Comparison of ENCODE assay signal across 12 mouse cellular contexts in genomic region chr1:172025201-172025904, GRCm38 (mm10). TPM values are rescaled to one million over a fixed set of nuclear protein-coding genes. Genes with fewer than 3 reads are reported as not detected.
DNase-seq lines count a peak whose midpoint lies in the region; ATAC-seq and TF ChIP-seq lines count a peak whose summit lies in the region.
"Had no signal": no experiment of that assay in that cellular context is flagged by ENCODE, and none has a peak within 500 bp of the region (broad histone marks: within the 10 kb centered on the region; RNA-seq: fewer than 3 reads in every experiment).

No protein-coding gene starts in this region.

- H3K27me3 ChIP-seq in kidney, embryonic 14.5 days (ENCODE audit: control insufficient read depth, insufficient read depth, low read length), result no peaks in the 10 kb centered on the region
- no peaks in the 10 kb centered on the region for H3K27me3 ChIP-seq in embryonic facial prominence, embryonic 15.5 days
- H3K27me3 ChIP-seq in hindbrain, embryonic 15.5 days, result no peaks in the 10 kb centered on the region
- H3K27me3 ChIP-seq in midbrain, postnatal 0 days (ENCODE audit: insufficient read depth, low read length), result no peaks in the 10 kb centered on the region

- TF ChIP-seq CTCF in midbrain, postnatal 0 days (IDR thresholded peaks at IDR 0.05), result no peak

- no peak overlapping the region for H3K27ac ChIP-seq in kidney, embryonic 14.5 days (ENCODE audit: low read depth, low read length)
- peak overlapping the region; percentile 97 for H3K27ac ChIP-seq in embryonic facial prominence, embryonic 15.5 days (replicated peaks)
- peak overlapping the region; percentile 98 for H3K27ac ChIP-seq in hindbrain, embryonic 15.5 days (replicated peaks)
- peak overlapping the region; percentile 96 for H3K27ac ChIP-seq in midbrain, postnatal 0 days (ENCODE audit: low read depth, low read length)
- H3K27ac ChIP-seq: macrophage had no signal

- no peaks in the 10 kb centered on the region for H3K9me3 ChIP-seq in kidney, embryonic 14.5 days (ENCODE audit: control insufficient read depth, low read length)
- no peaks in the 10 kb centered on the region for H3K9me3 ChIP-seq in embryonic facial prominence, embryonic 15.5 days (replicated peaks)
- H3K9me3 ChIP-seq in hindbrain, embryonic 15.5 days, result no peaks in the 10 kb centered on the region
- no peaks in the 10 kb centered on the region for H3K9me3 ChIP-seq in midbrain, postnatal 0 days (ENCODE audit: low read length)
- H3K9me3 ChIP-seq: G1E had no signal

- peak overlapping the region; percentile 60 for H3K4me2 ChIP-seq in kidney, embryonic 14.5 days (replicated peaks; ENCODE audit: low read depth, low read length)
- H3K4me2 ChIP-seq in embryonic facial prominence, embryonic 15.5 days (replicated peaks), result peak overlapping the region; percentile 68
- peak overlapping the region; percentile 94 for H3K4me2 ChIP-seq in hindbrain, embryonic 15.5 days
- H3K4me2 ChIP-seq in midbrain, postnatal 0 days (ENCODE audit: low read depth, low read length, poor library complexity, severe bottlenecking), result peak overlapping the region; percentile 87

- H3K36me3 ChIP-seq in kidney, embryonic 14.5 days (ENCODE audit: control insufficient read depth, insufficient read depth, low read length), result peaks cover 6% of the 10 kb centered on the region; the same call in 1 of the 2 replicates
- H3K36me3 ChIP-seq in embryonic facial prominence, embryonic 15.5 days, result no peaks in the 10 kb centered on the region
- no peaks in the 10 kb centered on the region for H3K36me3 ChIP-seq in hindbrain, embryonic 15.5 days
- H3K36me3 ChIP-seq in midbrain, postnatal 0 days (ENCODE audit: insufficient read depth, low read length), result no peaks in the 10 kb centered on the region
- H3K36me3 ChIP-seq: G1E had no signal

- DNase-seq in kidney, postnatal 14 days, result no peak
- no peak for DNase-seq in midbrain, postnatal 0 days (ENCODE audit: low spot score)
- no peak for DNase-seq in thymus, postnatal 4 days
- DNase-seq in urinary bladder, postnatal 25 days (ENCODE audit: low spot score), result no peak
- no peak for DNase-seq in embryo, embryonic 10.5 days (ENCODE audit: low spot score)
- DNase-seq: adrenal gland, postnatal 36 days; kidney, postnatal 25 days had no signal

- H3K4me3 ChIP-seq in kidney, embryonic 14.5 days (ENCODE audit: low read length), result peak overlapping the region; percentile 93
- H3K4me3 ChIP-seq in embryonic facial prominence, embryonic 15.5 days (replicated peaks), result peak overlapping the region; percentile 91
- H3K4me3 ChIP-seq in hindbrain, embryonic 15.5 days, result peak overlapping the region; percentile 95
- peak overlapping the region; percentile 94 for H3K4me3 ChIP-seq in midbrain, postnatal 0 days (ENCODE audit: low read depth, low read length)

- H3K9ac ChIP-seq in kidney, embryonic 14.5 days (ENCODE audit: low read depth, low read length), result peak overlapping the region; percentile 93; the same call in 1 of the 2 replicates
- peak overlapping the region; percentile 90; the same call in 1 of the 2 replicates for H3K9ac ChIP-seq in embryonic facial prominence, embryonic 15.5 days
- peak overlapping the region; percentile 95 for H3K9ac ChIP-seq in hindbrain, embryonic 15.5 days
- peak overlapping the region; percentile 94 for H3K9ac ChIP-seq in midbrain, postnatal 0 days (replicated peaks; ENCODE audit: low read length, poor library complexity, severe bottlenecking)

- 50% methylated on average over 8 of the region's 8 CpGs for WGBS in kidney, embryonic 14.5 days
- 33% methylated on average over 8 of the region's 8 CpGs for WGBS in embryonic facial prominence, embryonic 15.5 days
- 8% methylated on average over 8 of the region's 8 CpGs for WGBS in hindbrain, embryonic 15.5 days
- 2% methylated on average over 8 of the region's 8 CpGs for WGBS in midbrain, postnatal 0 days

- ATAC-seq in kidney, embryonic 14.5 days (ENCODE audit: low FRiP score, low TSS enrichment), result no peak
- ATAC-seq in embryonic facial prominence, embryonic 15.5 days (ENCODE audit: insufficient number of reproducible peaks, low FRiP score, low TSS enrichment, low read depth), result no peak
- ATAC-seq in hindbrain, embryonic 15.5 days (ENCODE audit: low FRiP score, low read depth), result no peak
- no peak for ATAC-seq in midbrain, postnatal 0 days (ENCODE audit: low FRiP score)

- peaks cover 39% of the 10 kb centered on the region for H3K4me1 ChIP-seq in kidney, embryonic 14.5 days (ENCODE audit: control insufficient read depth, insufficient read depth, low read length)
- H3K4me1 ChIP-seq in embryonic facial prominence, embryonic 15.5 days, result peaks cover 54% of the 10 kb centered on the region
- H3K4me1 ChIP-seq in hindbrain, embryonic 15.5 days (replicated peaks), result peaks cover 64% of the 10 kb centered on the region
- peaks cover 22% of the 10 kb centered on the region for H3K4me1 ChIP-seq in midbrain, postnatal 0 days (ENCODE audit: insufficient read depth, low read length)

RNA-seq across cellular contexts. Expression of gene Vangl2, which starts 2.9 kb away (rescaled TPM):
- polyA plus RNA-seq in kidney, embryonic 14.5 days (2014; fragmentation: Nextera tagmentation; extraction: Ambion mirVana), result 18.2 and 19.0 TPM in 2 replicates
- 20.1 and 22.7 TPM in 2 replicates for polyA plus RNA-seq in embryonic facial prominence, embryonic 15.5 days (2015; fragmentation: Nextera tagmentation; extraction: Ambion mirVana)
- 41.1 and 48.9 TPM in 2 replicates for polyA plus RNA-seq in hindbrain, embryonic 15.5 days (2015; fragmentation: Nextera tagmentation; extraction: Ambion mirVana)
- total RNA-seq in midbrain, postnatal 0 days (2014; rRNA removed), result 85.8 and 115 TPM in 2 replicates
- polyA plus RNA-seq in midbrain, postnatal 0 days (2015; fragmentation: Nextera tagmentation; extraction: Ambion mirVana), result 43.1 and 44.2 TPM in 2 replicates
- polyA plus RNA-seq: G1E had no signal

RNA-seq across cellular contexts. Expression of gene Nhlh1, which starts 32.0 kb away (rescaled TPM):
- not detected in 2 replicates for polyA plus RNA-seq in kidney, embryonic 14.5 days (2014; fragmentation: Nextera tagmentation; extraction: Ambion mirVana)
- polyA plus RNA-seq in embryonic facial prominence, embryonic 15.5 days (2015; fragmentation: Nextera tagmentation; extraction: Ambion mirVana), result 2.1 and 2.7 TPM in 2 replicates
- 3.6 and 4.8 TPM in 2 replicates for polyA plus RNA-seq in hindbrain, embryonic 15.5 days (2015; fragmentation: Nextera tagmentation; extraction: Ambion mirVana)
- total RNA-seq in midbrain, postnatal 0 days (2014; rRNA removed), result 0.38 and 3.6 TPM in 2 replicates
- 0.12 TPM in 1 of 2 replicates, not detected in the other for polyA plus RNA-seq in midbrain, postnatal 0 days (2015; fragmentation: Nextera tagmentation; extraction: Ambion mirVana)
- total RNA-seq: adrenal gland, postnatal 36 days; G1E had no signal
- polyA plus RNA-seq: macrophage had no signal

RNA-seq across cellular contexts. Expression of gene Copa, which starts 57.0 kb away (rescaled TPM):
- 78.1 and 194 TPM in 2 replicates for polyA plus RNA-seq in kidney, embryonic 14.5 days (2014; fragmentation: Nextera tagmentation; extraction: Ambion mirVana)
- polyA plus RNA-seq in embryonic facial prominence, embryonic 15.5 days (2015; fragmentation: Nextera tagmentation; extraction: Ambion mirVana), result 231 and 235 TPM in 2 replicates
- polyA plus RNA-seq in hindbrain, embryonic 15.5 days (2015; fragmentation: Nextera tagmentation; extraction: Ambion mirVana), result 183 and 190 TPM in 2 replicates
- total RNA-seq in midbrain, postnatal 0 days (2014; rRNA removed), result 207 and 225 TPM in 2 replicates
- 149 and 155 TPM in 2 replicates for polyA plus RNA-seq in midbrain, postnatal 0 days (2015; fragmentation: Nextera tagmentation; extraction: Ambion mirVana)

RNA-seq across cellular contexts. Expression of gene Ncstn, which starts 57.2 kb away (rescaled TPM):
- 66.5 and 136 TPM in 2 replicates for polyA plus RNA-seq in kidney, embryonic 14.5 days (2014; fragmentation: Nextera tagmentation; extraction: Ambion mirVana)
- polyA plus RNA-seq in embryonic facial prominence, embryonic 15.5 days (2015; fragmentation: Nextera tagmentation; extraction: Ambion mirVana), result 117 and 121 TPM in 2 replicates
- 109 and 114 TPM in 2 replicates for polyA plus RNA-seq in hindbrain, embryonic 15.5 days (2015; fragmentation: Nextera tagmentation; extraction: Ambion mirVana)
- 70.3 and 78.7 TPM in 2 replicates for total RNA-seq in midbrain, postnatal 0 days (2014; rRNA removed)
- polyA plus RNA-seq in midbrain, postnatal 0 days (2015; fragmentation: Nextera tagmentation; extraction: Ambion mirVana), result 93.3 and 93.7 TPM in 2 replicates
